Mouse (Mus musculus): ENCODE results near the gene Ripor3. TPM values are rescaled to one million over a fixed set of nuclear protein-coding genes. Genes with fewer than 3 reads are reported as not detected.

The Ripor3 gene
- total RNA-seq, 4 experiments from 2014 or later = 0.39 to 0.41 TPM; not detected in 2

GRCm38 (mm10) chr2:167938786-167939185 is 71.6 kb downstream of the Ripor3 start:
- no peak for DNase-seq (ENCODE audit: low spot score in 2 of 2)

- no peak for DNase-seq (ENCODE audit: low spot score in 2 of 2)
Measured at GRCm38 (mm10) chr2:167935956-167936355, 74.5 kb downstream of the Ripor3 start.

GRCm38 (mm10) chr2:167933397-167933796 is 77.0 kb downstream of the Ripor3 start:
- DNase-seq (ENCODE audit: low spot score in 2 of 2) = no peak

- no peak for DNase-seq (ENCODE audit: low spot score in 2 of 2)
Measured at GRCm38 (mm10) chr2:167932727-167933231, 77.6 kb downstream of the Ripor3 start.

GRCm38 (mm10) chr2:167931985-167932726 is 78.3 kb downstream of the Ripor3 start, which contains the start of gene Ptpn1:
Ptpn1 (plus strand) TSS chr2:167932057.
- peak; percentile 95 to 96 for DNase-seq (ENCODE audit: low spot score in 2 of 2)

GRCm38 (mm10) chr2:167930975-167931374 is 79.4 kb downstream of the Ripor3 start:
- no peak for DNase-seq (ENCODE audit: low spot score in 2 of 2)

Other genes with a start within 250 kb of the Ripor3 start
- 10 to 100 TPM; 10.6 to 16.5 (median 14.9) TPM for gene Ptpn1, start 78.6 kb downstream of the Ripor3 start, total RNA-seq (2022)
- gene Pard6b, start 70.4 kb upstream of the Ripor3 start, total RNA-seq (2022) = 1 to 10 TPM in 3 of 4 experiments, under 1 TPM in 1; 0.73 to 1.8 (median 1.2) TPM
- gene Adnp, start 196.5 kb upstream of the Ripor3 start, total RNA-seq (2022) = 10 to 100 TPM in 3 of 4 experiments, 1 to 10 TPM in 1; 7.4 to 16.6 (median 13.8) TPM
- 10 to 100 TPM; 10.1 to 16.6 (median 14.1) TPM for gene Gm20716, start 219.7 kb upstream of the Ripor3 start, total RNA-seq (2022)
- gene Dpm1, start 220.0 kb upstream of the Ripor3 start, total RNA-seq (2022) = 10 to 100 TPM; 49.6 to 72.9 (median 64.6) TPM
- gene Mocs3, start 220.0 kb upstream of the Ripor3 start, total RNA-seq (2022) = 1 to 10 TPM; 4.4 to 5.9 (median 5.6) TPM

Measured in gastrocnemius, adult 8-10 months (tissue).